Mouse (Mus musculus) hindbrain, embryonic 11.5 days (tissue): ENCODE measurements around the gene Syn1. TPM values are rescaled to one million over a fixed set of nuclear protein-coding genes. Genes with fewer than 3 reads are reported as not detected.

Experiments
- ATAC-seq: fragments of 200-750 bp; cut with Nextera tagmentation; 2 replicates; pipeline ENCODE4 v1.8.0; 2017; ENCODE audit warnings: mild to moderate bottlenecking, moderate TSS enrichment, moderate library complexity; ENCODE audit not compliant: low FRiP score
- DNase-seq: peaks from one replicate; pipeline ENCODE4 v3.0.0-alpha.2; 2015; ENCODE audit warnings: low spot score
- H3K27ac ChIP-seq: fragments of 300-500 bp; sonication (generic); 2 replicates; pipeline ENCODE4 v1.5.1; 2014; ENCODE audit warnings: mild to moderate bottlenecking, low read depth, low read length
- H3K27me3 ChIP-seq: fragments of 300-500 bp; sonication (generic); 2 replicates; pipeline ENCODE4 v1.6.1; 2014; ENCODE audit warnings: mild to moderate bottlenecking, low read length, moderate library complexity, mixed read lengths; ENCODE audit not compliant: control insufficient read depth, insufficient read depth
- H3K36me3 ChIP-seq: fragments of 300-500 bp; sonication (generic); 2 replicates; pipeline ENCODE4 v1.6.1; 2014; ENCODE audit warnings: mild to moderate bottlenecking, low read length, moderate library complexity, mixed read lengths; ENCODE audit not compliant: control insufficient read depth, insufficient read depth
- H3K4me1 ChIP-seq: fragments of 300-500 bp; sonication (generic); replicated peaks from 2 replicates; pipeline ENCODE4 v1.6.1; 2014; ENCODE audit warnings: low read length, mixed read lengths; ENCODE audit not compliant: control insufficient read depth, insufficient read depth
- H3K4me2 ChIP-seq: fragments of 300-500 bp; sonication (generic); replicated peaks from 2 replicates; pipeline ENCODE4 v1.6.1; 2014; ENCODE audit warnings: mild to moderate bottlenecking, low read depth, low read length
- H3K4me3 ChIP-seq: fragments of 300-500 bp; sonication (generic); 2 replicates; pipeline ENCODE4 v1.5.1; 2014; ENCODE audit warnings: low read depth, low read length
- H3K9ac ChIP-seq: fragments of 300-500 bp; sonication (generic); 2 replicates; pipeline ENCODE4 v1.6.1; 2014; ENCODE audit warnings: low read depth, low read length
- H3K9me3 ChIP-seq: fragments of 300-500 bp; sonication (generic); 2 replicates; pipeline ENCODE4 v1.6.1; 2016; ENCODE audit warnings: low read length; ENCODE audit not compliant: control insufficient read depth
- WGBS: fragments of 180-500 bp; shearing (Covaris S2); extraction: QIAGEN DNeasy Blood & Tissue Kit; methylation state at CpG from one replicate; pipeline ENCODE4 v1.1.7; 2014; 5-methylcytosine and 5-hydroxymethylcytosine counted together
- polyA plus RNA-seq: library from polyadenylated mRNA; unstranded; fragments of >200 nt; fragmentation: Nextera tagmentation; extraction: Ambion mirVana; gene quantifications from 2 replicates; pipeline ENCODE4 v1.2.1, GENCODE M21; 2014

Gene Syn1
- polyA plus RNA-seq, 1 experiment from 2014 or later: 12.4 TPM

DNA sequence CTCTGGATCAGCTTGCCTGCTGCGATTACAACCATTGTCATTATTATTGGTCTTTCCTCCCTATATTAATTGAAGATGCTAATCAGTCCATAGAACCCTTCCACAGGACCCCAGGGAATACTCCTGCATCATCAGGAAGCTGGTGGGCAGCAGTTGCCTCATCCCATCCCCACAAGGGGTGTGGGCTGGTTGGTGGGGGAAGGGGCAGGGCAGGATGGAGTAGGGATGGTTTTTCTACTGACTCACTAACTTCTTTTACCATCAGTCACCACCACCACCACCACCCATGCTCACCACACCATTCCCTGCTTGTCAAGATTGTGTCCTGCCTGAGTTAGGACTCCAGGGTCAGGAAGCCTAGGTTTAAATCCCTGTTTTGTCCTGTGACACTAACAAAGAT, 51.6 kb downstream of the Syn1 start:
- no peaks in the 10 kb centered on the region for H3K4me1 ChIP-seq
- H3K4me3 ChIP-seq: no peak overlapping the region
- 79% methylated on average over 1 of the region's 1 CpGs for WGBS
- no peak for DNase-seq
- no peak for ATAC-seq
- H3K36me3 ChIP-seq: no peaks in the 10 kb centered on the region
- no peak overlapping the region for H3K27ac ChIP-seq
- H3K4me2 ChIP-seq: no peak overlapping the region
- no peak overlapping the region for H3K9ac ChIP-seq
- no peaks in the 10 kb centered on the region for H3K9me3 ChIP-seq
- no peaks in the 10 kb centered on the region for H3K27me3 ChIP-seq

- no peaks in the 10 kb centered on the region for H3K4me1 ChIP-seq
- DNase-seq: no peak
- H3K27me3 ChIP-seq: no peaks in the 10 kb centered on the region
- no peak overlapping the region for H3K9ac ChIP-seq
- no peak for ATAC-seq
- no peak overlapping the region for H3K4me2 ChIP-seq
- no peak overlapping the region for H3K27ac ChIP-seq
- WGBS: 69% methylated on average over 4 of the region's 4 CpGs
- H3K9me3 ChIP-seq: no peaks in the 10 kb centered on the region
- no peak overlapping the region for H3K4me3 ChIP-seq
- H3K36me3 ChIP-seq: no peaks in the 10 kb centered on the region
These were observed 52.7 kb downstream of the Syn1 start for GRCm38 (mm10) chrX:20868091-20868490.

- ATAC-seq (no peak), DNase-seq (no peak)
- Histone ChIP-seq H3K9me3 (no peaks in the 10 kb centered on the region), H3K36me3 (no peaks in the 10 kb centered on the region), H3K9ac (no peak overlapping the region), H3K27me3 (no peaks in the 10 kb centered on the region), H3K4me2 (no peak overlapping the region), H3K4me1 (no peaks in the 10 kb centered on the region), H3K4me3 (no peak overlapping the region), H3K27ac (no peak overlapping the region)
- 83% methylated on average over 9 of the region's 9 CpGs for WGBS
These were observed 57.4 kb downstream of the Syn1 start for GRCm38 (mm10) chrX:20863161-20864101.

- 43% methylated on average over 25 of the region's 29 CpGs for WGBS
- DNase-seq: no peak
These were observed 58.4 kb downstream of the Syn1 start for GRCm38 (mm10) chrX:20862105-20863065.

DNA sequence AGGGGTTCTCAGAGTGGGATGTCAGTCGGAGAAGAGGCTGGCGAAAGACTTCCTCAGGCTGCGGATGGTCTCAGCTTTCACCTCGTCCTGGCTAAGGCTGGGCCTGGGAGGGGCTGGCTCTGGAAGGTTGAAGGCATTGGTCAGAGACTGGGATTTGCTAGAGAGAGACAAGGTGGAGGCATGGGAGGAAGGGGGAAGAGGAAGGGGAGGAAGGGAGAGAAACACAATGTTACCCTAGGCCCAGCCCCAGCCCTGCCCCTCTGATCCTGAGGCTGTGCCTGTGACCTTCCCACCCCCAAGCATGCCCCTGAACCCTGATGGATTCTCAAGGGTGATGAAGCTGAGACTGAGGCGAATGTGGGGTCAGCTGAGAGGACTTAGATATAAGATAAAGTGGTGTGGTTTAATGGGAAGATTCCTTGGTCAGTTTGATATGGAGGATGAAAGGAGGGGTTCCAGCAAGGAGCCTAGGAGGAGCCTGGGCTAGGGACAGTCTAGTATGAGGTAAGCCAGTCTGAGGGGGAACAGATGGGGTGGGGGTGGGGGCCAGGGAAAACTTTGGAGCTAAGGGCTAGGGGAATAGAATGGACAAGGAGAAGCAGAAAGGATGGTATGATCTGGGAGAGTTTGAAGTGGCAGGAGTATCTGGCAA, 59.2 kb downstream of the Syn1 start:
- 0 out of 2 replicates have a peak, but pooled peaks have one; percentile 14 for ATAC-seq
- no peak overlapping the region for H3K27ac ChIP-seq
- H3K9me3 ChIP-seq: no peaks in the 10 kb centered on the region
- no peak overlapping the region for H3K4me2 ChIP-seq
- 51% methylated on average over 5 of the region's 5 CpGs for WGBS
- no peaks in the 10 kb centered on the region for H3K27me3 ChIP-seq
- DNase-seq: no peak
- no peaks in the 10 kb centered on the region for H3K4me1 ChIP-seq
- no peak overlapping the region for H3K4me3 ChIP-seq
- no peak overlapping the region for H3K9ac ChIP-seq
- H3K36me3 ChIP-seq: no peaks in the 10 kb centered on the region

More at GRCm38 (mm10) chrX:20862105-20863065, 58.4 kb downstream of the Syn1 start:
- no peaks in the 10 kb centered on the region for H3K36me3 ChIP-seq
- peak; percentile 30; the same call in 1 of the 2 replicates for ATAC-seq
- no peaks in the 10 kb centered on the region for H3K4me1 ChIP-seq
- H3K4me3 ChIP-seq: no peak overlapping the region
- H3K27me3 ChIP-seq: no peaks in the 10 kb centered on the region
- no peak overlapping the region for H3K9ac ChIP-seq
- no peaks in the 10 kb centered on the region for H3K9me3 ChIP-seq
- H3K27ac ChIP-seq: no peak overlapping the region
- no peak overlapping the region for H3K4me2 ChIP-seq

GRCm38 (mm10) chrX:20853794-20854193, 67.0 kb downstream of the Syn1 start:
- Histone ChIP-seq H3K4me1 (no peaks in the 10 kb centered on the region), H3K9ac (no peak overlapping the region), H3K27me3 (no peaks in the 10 kb centered on the region), H3K4me2 (no peak overlapping the region), H3K36me3 (no peaks in the 10 kb centered on the region), H3K9me3 (no peaks in the 10 kb centered on the region), H3K4me3 (no peak overlapping the region), H3K27ac (no peak overlapping the region)
- ATAC-seq (no peak), DNase-seq (no peak)
- 98% methylated on average over 7 of the region's 7 CpGs for WGBS

DNA sequence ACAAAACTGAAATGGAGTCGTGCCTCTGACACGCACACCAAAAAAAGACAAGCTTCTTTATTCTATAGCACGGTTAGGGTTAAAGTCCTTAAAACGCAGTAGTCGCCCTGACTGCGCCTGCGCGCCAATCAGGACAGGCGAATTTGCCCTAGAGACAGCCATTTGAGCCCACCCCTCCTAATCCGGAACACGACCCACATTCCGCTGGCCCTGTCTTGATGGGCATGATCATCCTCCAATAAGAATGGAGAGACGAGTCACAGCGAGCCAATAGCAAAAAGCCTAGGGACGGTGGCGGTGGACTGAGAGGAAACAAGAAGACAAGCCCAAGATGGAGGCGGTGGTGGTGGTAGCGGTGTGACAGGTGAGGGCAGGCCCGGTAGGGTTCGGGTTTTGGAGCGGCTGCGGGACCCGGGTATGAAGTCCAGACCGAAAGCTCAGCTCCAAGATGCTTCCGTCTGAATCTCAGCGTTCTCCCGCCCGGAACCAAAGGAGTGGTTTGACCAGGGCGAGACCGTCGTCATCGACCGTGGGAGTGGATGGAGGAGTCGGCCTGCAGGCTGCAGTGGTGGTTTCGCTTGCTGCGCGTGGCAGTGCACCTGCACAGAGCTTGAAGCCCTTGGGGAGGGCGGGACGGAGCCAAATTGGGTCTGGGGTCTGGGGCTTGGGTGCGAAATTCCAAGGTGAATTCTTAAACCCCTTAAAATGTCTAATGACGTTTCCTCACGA, 72.4 kb downstream of the Syn1 start:
- WGBS: 14% methylated on average over 41 of the region's 42 CpGs
- DNase-seq (peak; percentile 89), ATAC-seq (peak; percentile 98)
- H3K4me2 ChIP-seq: peak overlapping the region; percentile 46
- no peaks in the 10 kb centered on the region for H3K27me3 ChIP-seq
- peak overlapping the region; percentile 66 for H3K9ac ChIP-seq
- H3K4me3 ChIP-seq: peak overlapping the region; percentile 62
- no peaks in the 10 kb centered on the region for H3K9me3 ChIP-seq
- H3K36me3 ChIP-seq: no peaks in the 10 kb centered on the region
- no peaks in the 10 kb centered on the region for H3K4me1 ChIP-seq
- no peak overlapping the region for H3K27ac ChIP-seq

DNA sequence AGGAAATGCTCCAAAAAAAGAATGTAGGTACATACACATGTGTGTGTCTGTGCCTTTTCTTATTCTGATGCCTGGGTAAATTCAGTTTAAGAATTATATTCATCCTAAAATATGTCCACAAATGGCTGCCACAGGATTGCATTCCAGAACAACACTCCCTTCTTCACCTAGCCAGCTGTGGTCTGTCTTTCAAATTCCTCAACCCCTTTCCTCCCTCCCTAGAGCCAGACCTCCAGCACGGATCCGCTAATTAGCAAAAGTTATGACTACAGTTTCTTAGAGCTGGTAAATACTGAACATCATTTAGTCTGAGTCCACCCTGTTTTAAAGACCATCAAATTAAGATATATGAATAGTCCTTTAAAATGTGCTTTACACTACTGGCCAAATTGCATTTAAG, 73.0 kb downstream of the Syn1 start:
- Histone ChIP-seq H3K4me2 (no peak overlapping the region), H3K27ac (no peak overlapping the region), H3K4me3 (no peak overlapping the region), H3K4me1 (no peaks in the 10 kb centered on the region), H3K9me3 (no peaks in the 10 kb centered on the region), H3K36me3 (no peaks in the 10 kb centered on the region), H3K9ac (no peak overlapping the region), H3K27me3 (no peaks in the 10 kb centered on the region)
- DNase-seq: no peak
- 24% methylated on average over 2 of the region's 2 CpGs for WGBS
- peak; percentile 49 for ATAC-seq
